Mouse (Mus musculus) neural tube, embryonic 11.5 days (tissue): ENCODE measurements around the gene Apod. TPM values are rescaled to one million over a fixed set of nuclear protein-coding genes. Genes with fewer than 3 reads are reported as not detected.
"Not testable (repeated sequence)": the region's sequence is repeated elsewhere in the genome, so short reads cannot be mapped to it uniquely, and the experiment has no call there.

Source experiments
- ATAC-seq: fragments of 200-750 bp; cut with Nextera tagmentation; 2 replicates; pipeline ENCODE4 v1.8.0; 2017; ENCODE audit warnings: moderate number of reproducible peaks, mild to moderate bottlenecking, moderate TSS enrichment, moderate library complexity; ENCODE audit not compliant: insufficient read depth, low FRiP score, low TSS enrichment
- DNase-seq: peaks from one replicate; pipeline ENCODE4 v3.0.0-alpha.2; 2015; ENCODE audit warnings: low spot score
- H3K27ac ChIP-seq: fragments of 300-500 bp; sonication (generic); 2 replicates; pipeline ENCODE4 v1.5.1; 2014; ENCODE audit warnings: low read depth, mild to moderate bottlenecking, low read length
- H3K27me3 ChIP-seq: fragments of 300-500 bp; sonication (generic); 2 replicates; pipeline ENCODE4 v1.6.1; 2014; ENCODE audit warnings: mild to moderate bottlenecking, low read length, mixed read lengths; ENCODE audit not compliant: control insufficient read depth, insufficient read depth
- H3K36me3 ChIP-seq: fragments of 300-500 bp; sonication (generic); 2 replicates; pipeline ENCODE4 v1.6.1; 2014; ENCODE audit warnings: mild to moderate bottlenecking, low read length, moderate library complexity, mixed read lengths; ENCODE audit not compliant: control insufficient read depth, insufficient read depth
- H3K4me1 ChIP-seq: fragments of 300-500 bp; sonication (generic); 2 replicates; pipeline ENCODE4 v1.6.1; 2014; ENCODE audit warnings: low read length, mixed read lengths; ENCODE audit not compliant: control insufficient read depth, insufficient read depth
- H3K4me2 ChIP-seq: fragments of 300-500 bp; sonication (generic); 2 replicates; pipeline ENCODE4 v1.6.1; 2014; ENCODE audit warnings: low read depth, mild to moderate bottlenecking, moderate library complexity
- H3K4me3 ChIP-seq: fragments of 300-500 bp; sonication (generic); 2 replicates; pipeline ENCODE4 v1.5.1; 2014; ENCODE audit warnings: low read depth, low read length
- H3K9ac ChIP-seq: fragments of 300-500 bp; sonication (generic); 2 replicates; pipeline ENCODE4 v1.6.1; 2014; ENCODE audit warnings: mild to moderate bottlenecking, low read length
- H3K9me3 ChIP-seq: fragments of 300-500 bp; sonication (generic); 2 replicates; pipeline ENCODE4 v1.6.1; 2016; ENCODE audit warnings: low read length; ENCODE audit not compliant: control insufficient read depth
- WGBS: fragments of 180-500 bp; shearing (Covaris S2); extraction: QIAGEN DNeasy Blood & Tissue Kit; methylation state at CpG from one replicate; pipeline ENCODE4 v1.1.7; 2014; 5-methylcytosine and 5-hydroxymethylcytosine counted together
- polyA plus RNA-seq: library from polyadenylated mRNA; unstranded; fragments of >200 nt; fragmentation: Nextera tagmentation; extraction: Ambion mirVana; gene quantifications from 2 replicates; pipeline ENCODE4 v1.2.1, GENCODE M21; 2014

Apod gene
- polyA plus RNA-seq, 1 experiment from 2014 or later: 15.8 TPM

DNA sequence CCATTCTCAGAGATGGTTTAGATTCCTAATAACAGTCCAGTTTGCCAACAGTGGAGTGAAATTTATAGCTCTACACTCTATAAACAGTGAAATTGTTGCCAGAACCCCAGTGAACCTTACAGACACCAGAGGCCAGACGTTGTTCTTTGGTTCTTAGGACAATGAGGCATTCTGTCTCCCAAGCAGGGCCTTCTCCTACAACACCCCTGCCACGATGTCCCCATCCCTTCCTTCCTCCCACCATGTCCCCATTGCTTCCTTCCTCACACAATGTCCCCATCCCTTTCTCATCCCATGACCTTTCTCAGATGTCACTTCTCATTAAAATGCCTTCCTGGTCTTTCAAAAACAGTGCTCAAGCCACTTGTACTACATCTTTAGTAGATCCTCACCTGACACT, 3.8 kb upstream of the Apod start:
- Histone ChIP-seq H3K4me3 (no peak overlapping the region), H3K27ac (no peak overlapping the region), H3K4me2 (no peak overlapping the region), H3K36me3 (no peaks in the 10 kb centered on the region), H3K9me3 (no peaks in the 10 kb centered on the region), H3K4me1 (0 out of 2 replicates have a peak, but pooled peaks cover 2% of the 10 kb centered on the region), H3K27me3 (no peaks in the 10 kb centered on the region), H3K9ac (no peak overlapping the region)
- no peak for DNase-seq
- WGBS: 71% methylated on average over 2 of the region's 2 CpGs
- no peak for ATAC-seq

GRCm38 (mm10) chr16:31316246-31317143, 1.9 kb upstream of the Apod start:
- H3K27ac ChIP-seq, H3K4me2 ChIP-seq, H3K36me3 ChIP-seq, H3K27me3 ChIP-seq, ATAC-seq, DNase-seq, H3K4me3 ChIP-seq, H3K9ac ChIP-seq, H3K9me3 ChIP-seq, H3K4me1 ChIP-seq: not testable (repeated sequence)
- WGBS: 60% methylated on average over 11 of the region's 12 CpGs

DNA sequence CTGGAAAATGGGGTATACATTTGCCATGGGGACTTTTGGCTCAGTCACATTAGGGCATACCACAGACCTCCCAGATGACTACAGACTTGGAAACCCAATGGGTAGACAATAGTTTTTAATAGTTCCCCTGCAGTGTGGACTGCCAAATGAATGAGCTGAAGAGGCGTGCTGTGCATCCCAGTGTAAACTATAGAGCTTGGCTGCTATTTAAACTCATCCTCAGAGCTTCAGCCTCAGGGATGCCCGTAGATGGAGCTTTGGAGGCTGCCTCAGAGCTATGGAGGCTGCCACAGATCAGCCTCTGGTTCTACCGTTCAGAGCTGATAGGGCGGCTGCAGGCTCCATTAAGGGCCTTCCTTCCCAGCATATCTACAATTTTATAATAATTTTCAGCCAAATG, 686 bp upstream of the Apod start:
- no peak overlapping the region for H3K4me3 ChIP-seq
- DNase-seq (no peak), ATAC-seq (no peak)
- H3K4me2 ChIP-seq: no peak overlapping the region
- no peak overlapping the region for H3K27ac ChIP-seq
- H3K4me1 ChIP-seq: 0 out of 2 replicates have a peak, but pooled peaks cover 2% of the 10 kb centered on the region
- no peaks in the 10 kb centered on the region for H3K9me3 ChIP-seq
- no peaks in the 10 kb centered on the region for H3K27me3 ChIP-seq
- H3K36me3 ChIP-seq: no peaks in the 10 kb centered on the region
- no peak overlapping the region for H3K9ac ChIP-seq
- WGBS: 72% methylated on average over 4 of the region's 4 CpGs

GRCm38 (mm10) chr16:31313611-31314010, 997 bp downstream of the Apod start:
- DNase-seq (no peak), ATAC-seq (no peak)
- H3K27ac ChIP-seq: no peak overlapping the region
- WGBS: 49% methylated on average over 2 of the region's 2 CpGs
- no peak overlapping the region for H3K4me2 ChIP-seq
- H3K9ac ChIP-seq: no peak overlapping the region
- H3K36me3 ChIP-seq: no peaks in the 10 kb centered on the region
- no peaks in the 10 kb centered on the region for H3K27me3 ChIP-seq
- no peaks in the 10 kb centered on the region for H3K9me3 ChIP-seq
- 0 out of 2 replicates have a peak, but pooled peaks cover 2% of the 10 kb centered on the region for H3K4me1 ChIP-seq
- no peak overlapping the region for H3K4me3 ChIP-seq

DNA sequence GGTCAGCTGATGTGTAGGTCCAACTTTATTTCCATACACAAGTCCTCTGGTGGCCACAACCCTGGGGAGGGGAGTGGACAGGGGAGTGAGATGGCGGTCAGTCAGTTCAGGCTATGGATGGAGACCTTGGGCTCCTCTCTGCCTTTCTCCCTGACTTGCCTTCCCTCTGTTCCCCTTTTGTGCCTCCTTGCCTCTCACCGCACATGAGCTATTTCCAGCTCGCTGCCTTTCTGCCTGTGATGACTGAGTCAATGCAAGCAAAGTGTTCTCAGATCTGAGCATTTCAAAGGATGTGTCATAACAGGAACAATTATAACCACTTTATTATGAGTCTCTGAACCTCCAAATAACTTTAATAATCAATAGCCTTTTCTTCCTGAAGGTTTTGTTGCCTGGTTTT, 2.3 kb downstream of the Apod start:
- no peak for ATAC-seq
- Histone ChIP-seq H3K27ac (no peak overlapping the region), H3K9me3 (no peaks in the 10 kb centered on the region), H3K9ac (no peak overlapping the region), H3K4me3 (no peak overlapping the region), H3K36me3 (no peaks in the 10 kb centered on the region), H3K27me3 (no peaks in the 10 kb centered on the region), H3K4me2 (no peak overlapping the region), H3K4me1 (0 out of 2 replicates have a peak, but pooled peaks cover 2% of the 10 kb centered on the region)
- DNase-seq: no peak
- 79% methylated on average over 3 of the region's 3 CpGs for WGBS

GRCm38 (mm10) chr16:31305199-31305919, 9.2 kb downstream of the Apod start:
- H3K4me2 ChIP-seq: no peak overlapping the region
- H3K27ac ChIP-seq: no peak overlapping the region
- no peak overlapping the region for H3K9ac ChIP-seq
- H3K36me3 ChIP-seq: no peaks in the 10 kb centered on the region
- no peaks in the 10 kb centered on the region; the same call in 1 of the 2 replicates for H3K4me1 ChIP-seq
- ATAC-seq (no peak), DNase-seq (no peak)
- H3K9me3 ChIP-seq: no peaks in the 10 kb centered on the region
- no peak overlapping the region for H3K4me3 ChIP-seq
- no peaks in the 10 kb centered on the region for H3K27me3 ChIP-seq
- 72% methylated on average over 5 of the region's 5 CpGs for WGBS

GRCm38 (mm10) chr16:31303276-31303675, 11.3 kb downstream of the Apod start:
- DNase-seq: no peak
- 77% methylated on average over 10 of the region's 10 CpGs for WGBS
- peaks cover 5% of the 10 kb centered on the region; the same call in 1 of the 2 replicates for H3K4me1 ChIP-seq
- ATAC-seq: no peak
- H3K4me2 ChIP-seq: no peak overlapping the region
- H3K36me3 ChIP-seq: no peaks in the 10 kb centered on the region
- no peaks in the 10 kb centered on the region for H3K27me3 ChIP-seq
- no peak overlapping the region for H3K4me3 ChIP-seq
- H3K9me3 ChIP-seq: no peaks in the 10 kb centered on the region
- H3K9ac ChIP-seq: no peak overlapping the region
- no peak overlapping the region for H3K27ac ChIP-seq

- Histone ChIP-seq H3K27me3 (no peaks in the 10 kb centered on the region), H3K4me2 (no peak overlapping the region), H3K27ac (no peak overlapping the region), H3K9me3 (no peaks in the 10 kb centered on the region), H3K9ac (no peak overlapping the region), H3K4me3 (no peak overlapping the region), H3K36me3 (no peaks in the 10 kb centered on the region), H3K4me1 (peaks cover 5% of the 10 kb centered on the region; the same call in 1 of the 2 replicates)
- DNase-seq: no peak
- ATAC-seq: no peak
- 72% methylated on average over 6 of the region's 6 CpGs for WGBS
These were observed 13.6 kb downstream of the Apod start for GRCm38 (mm10) chr16:31300883-31301532.
